Mouse (Mus musculus) bone marrow macrophage, adult 2 months (primary cell): ENCODE data around the gene Hrh2. TPM values are rescaled to one million over a fixed set of nuclear protein-coding genes. Genes with fewer than 3 reads are reported as not detected.

ENCODE experiments used
- H3K27ac ChIP-seq: 2 replicates; pipeline ENCODE4 v1.5.1; 2012; ENCODE audit warnings: low read depth, low read length; ENCODE audit not compliant: insufficient read depth
- H3K4me1 ChIP-seq: 2 replicates; pipeline ENCODE4 v1.6.1; 2012; ENCODE audit warnings: low read length; ENCODE audit not compliant: control insufficient read depth, insufficient read depth
- H3K4me3 ChIP-seq: 2 replicates; pipeline ENCODE4 v1.5.1; 2012; ENCODE audit warnings: mild to moderate bottlenecking, low read length, moderate library complexity; ENCODE audit not compliant: insufficient read depth
- CTCF ChIP-seq: IDR thresholded peaks from 2 replicates; pipeline ENCODE4 v1.5.1; 2012; ENCODE audit warnings: low read depth, mild to moderate bottlenecking, low read length, moderate library complexity
- POLR2A ChIP-seq: IDR thresholded peaks from 2 replicates; pipeline ENCODE4 v1.6.1; 2012; ENCODE audit warnings: mild to moderate bottlenecking, low read depth, low read length, borderline replicate concordance
- polyA plus RNA-seq: library from polyadenylated mRNA; stranded (reverse); fragments of >200 nt; gene quantifications from 2 replicates; pipeline ENCODE4 v1.2.4, GENCODE M21; 2012; ENCODE audit not compliant: missing spikeins, insufficient read depth, insufficient read length

The Hrh2 gene
- polyA plus RNA-seq, 1 experiment, result 0.46 TPM

DNA sequence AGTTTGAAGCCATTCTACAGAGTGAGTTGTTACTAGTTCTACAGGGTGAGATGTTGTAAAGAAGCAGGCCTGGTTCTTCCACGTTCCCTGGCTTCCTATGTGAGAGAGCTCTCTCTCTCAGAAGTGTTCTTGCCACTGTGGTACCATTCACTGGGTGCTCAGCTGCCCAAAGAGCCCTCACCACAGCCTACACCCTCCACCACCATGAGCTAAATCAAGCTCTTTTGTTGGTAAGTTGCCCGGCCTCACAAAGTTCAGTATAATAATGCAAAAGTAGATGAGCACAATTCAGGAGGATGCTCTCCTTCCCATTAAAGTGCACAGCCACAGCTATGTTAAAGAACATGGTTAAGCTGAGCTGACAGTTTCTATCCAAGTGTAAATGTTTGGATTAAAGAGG, 30.4 kb upstream of the Hrh2 start:
- H3K4me3 ChIP-seq, result no peak overlapping the region
- TF ChIP-seq CTCF, result no peak
- no peak for TF ChIP-seq POLR2A
- H3K4me1 ChIP-seq, result no peaks in the 10 kb centered on the region
- H3K27ac ChIP-seq, result no peak overlapping the region

DNA sequence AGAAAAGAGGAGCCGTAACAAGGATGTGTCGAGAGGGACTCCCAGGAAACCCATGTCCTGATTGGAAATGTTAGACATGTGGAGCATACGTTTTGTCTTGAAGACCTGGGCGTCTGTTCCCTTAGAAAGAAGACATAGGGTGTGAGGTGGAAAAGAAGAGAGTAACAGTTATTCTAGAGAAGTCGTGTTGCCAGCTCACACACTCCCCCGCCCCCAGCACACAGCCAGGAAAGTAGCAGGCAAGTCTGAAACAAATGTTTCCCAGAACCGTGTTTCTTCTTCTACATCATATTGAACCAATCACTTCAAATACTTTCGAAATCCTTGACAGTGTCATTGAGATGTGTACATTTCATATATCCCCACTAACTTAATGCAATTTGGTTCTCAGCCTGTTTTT, 28.6 kb upstream of the Hrh2 start:
- H3K27ac ChIP-seq, result no peak overlapping the region
- H3K4me1 ChIP-seq, result no peaks in the 10 kb centered on the region
- TF ChIP-seq CTCF, result no peak
- no peak for TF ChIP-seq POLR2A
- no peak overlapping the region for H3K4me3 ChIP-seq

DNA sequence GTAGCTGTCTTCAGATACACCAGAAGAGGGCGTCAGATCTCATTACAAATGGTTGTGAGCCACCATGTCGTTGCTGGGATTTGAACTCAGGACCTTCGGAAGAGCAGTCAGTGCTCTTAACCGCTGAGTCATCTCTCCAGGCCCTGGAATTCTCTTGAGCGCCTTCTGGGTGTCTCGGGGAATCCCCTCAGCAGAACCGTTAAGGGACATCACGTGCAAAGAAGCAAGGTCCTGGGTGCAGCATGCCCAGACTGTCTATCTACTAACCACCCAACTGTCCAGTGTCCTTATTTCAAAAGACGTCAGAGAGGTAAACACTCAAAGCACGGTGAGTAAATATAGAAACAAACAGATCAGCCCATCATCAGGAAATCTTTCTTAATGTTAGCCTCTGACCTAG, 27.5 kb upstream of the Hrh2 start:
- H3K27ac ChIP-seq, result no peak overlapping the region
- TF ChIP-seq POLR2A, result no peak
- TF ChIP-seq CTCF, result no peak
- no peaks in the 10 kb centered on the region for H3K4me1 ChIP-seq
- H3K4me3 ChIP-seq, result no peak overlapping the region

DNA sequence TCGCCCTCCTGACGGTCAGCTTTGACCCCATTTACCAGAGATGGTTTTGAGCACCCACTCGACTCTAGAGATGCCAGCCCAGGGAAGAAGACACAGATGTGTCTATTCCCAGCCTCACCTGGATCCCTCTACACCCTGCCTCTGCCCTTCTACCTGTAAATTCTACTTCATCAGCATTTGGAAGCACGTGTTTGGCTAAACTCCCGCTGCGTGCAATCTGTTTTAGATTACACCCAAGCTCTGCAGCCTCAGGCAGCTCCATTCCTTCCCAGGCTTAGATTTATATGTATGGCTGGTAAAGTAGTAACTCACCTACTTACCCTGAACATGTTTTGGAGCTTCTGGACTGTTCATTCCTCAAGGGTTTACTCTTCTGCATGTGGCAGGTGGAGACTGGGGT, 26.9 kb upstream of the Hrh2 start:
- TF ChIP-seq POLR2A (no peak), CTCF (no peak)
- Histone ChIP-seq H3K27ac (no peak overlapping the region), H3K4me1 (no peaks in the 10 kb centered on the region), H3K4me3 (no peak overlapping the region)

DNA sequence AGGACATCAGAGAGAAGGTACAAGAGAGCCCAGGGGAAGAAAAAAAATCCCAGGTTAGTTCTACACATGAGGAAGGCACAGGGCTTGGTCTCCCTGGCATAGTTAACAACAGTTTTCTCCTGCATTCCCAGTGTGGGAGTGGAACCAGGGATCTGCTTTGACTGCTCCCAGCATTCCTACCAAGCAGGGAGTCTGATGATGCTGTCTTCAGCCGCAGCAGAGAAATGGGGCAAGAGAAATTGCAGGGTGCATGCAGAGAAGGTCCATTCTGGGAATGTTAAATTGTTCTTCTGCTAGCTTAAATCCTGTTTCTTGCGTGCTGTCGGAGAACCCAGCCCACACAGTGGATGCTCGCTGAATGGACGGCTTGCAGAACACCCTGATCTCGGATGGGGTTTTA, 26.2 kb upstream of the Hrh2 start:
- TF ChIP-seq POLR2A (no peak), CTCF (no peak)
- H3K4me3 ChIP-seq, result no peak overlapping the region
- H3K4me1 ChIP-seq, result no peaks in the 10 kb centered on the region
- no peak overlapping the region for H3K27ac ChIP-seq

DNA sequence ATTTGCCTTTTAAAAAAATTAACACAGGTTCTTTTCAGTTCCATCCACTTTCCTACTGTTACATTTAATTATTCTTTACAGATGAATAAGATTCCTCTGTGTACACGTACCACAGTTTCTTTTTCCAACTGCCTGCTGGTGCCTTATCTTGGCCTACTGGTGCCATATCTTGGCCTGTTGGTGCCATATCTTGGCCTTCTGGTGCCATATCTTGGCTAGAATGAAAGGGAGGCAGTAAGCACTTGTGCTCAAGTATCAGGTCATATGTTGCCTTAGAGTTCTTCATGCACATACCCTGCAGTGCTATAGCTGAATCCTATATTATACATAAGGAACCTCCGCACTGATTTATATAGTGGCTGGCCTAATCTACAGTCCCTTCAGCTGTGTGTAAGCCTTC, 24.9 kb upstream of the Hrh2 start:
- no peak for TF ChIP-seq CTCF
- no peak for TF ChIP-seq POLR2A
- H3K27ac ChIP-seq, result no peak overlapping the region
- H3K4me1 ChIP-seq, result no peaks in the 10 kb centered on the region
- no peak overlapping the region for H3K4me3 ChIP-seq

DNA sequence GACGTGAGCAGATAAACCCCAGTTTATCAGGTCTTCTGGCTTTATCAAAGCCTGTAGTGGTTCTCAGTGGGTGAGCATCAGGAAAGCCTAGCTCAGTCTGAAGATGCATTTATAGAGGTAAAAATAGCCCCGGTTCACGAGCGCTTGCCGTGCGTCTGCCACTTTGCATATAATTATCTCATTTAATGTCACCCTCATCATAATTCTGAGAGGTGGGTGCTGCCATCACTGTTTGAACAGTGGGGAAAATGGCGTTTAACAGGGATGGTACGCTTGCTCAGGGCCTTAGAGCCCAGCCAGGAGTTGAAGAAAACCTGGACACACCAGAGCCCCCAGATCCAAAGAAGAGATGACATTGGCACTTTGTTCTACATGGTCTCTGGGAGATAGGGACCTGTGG, 23.3 kb upstream of the Hrh2 start:
- no peaks in the 10 kb centered on the region for H3K4me1 ChIP-seq
- no peak overlapping the region for H3K27ac ChIP-seq
- TF ChIP-seq POLR2A (no peak), CTCF (no peak)
- no peak overlapping the region for H3K4me3 ChIP-seq

DNA sequence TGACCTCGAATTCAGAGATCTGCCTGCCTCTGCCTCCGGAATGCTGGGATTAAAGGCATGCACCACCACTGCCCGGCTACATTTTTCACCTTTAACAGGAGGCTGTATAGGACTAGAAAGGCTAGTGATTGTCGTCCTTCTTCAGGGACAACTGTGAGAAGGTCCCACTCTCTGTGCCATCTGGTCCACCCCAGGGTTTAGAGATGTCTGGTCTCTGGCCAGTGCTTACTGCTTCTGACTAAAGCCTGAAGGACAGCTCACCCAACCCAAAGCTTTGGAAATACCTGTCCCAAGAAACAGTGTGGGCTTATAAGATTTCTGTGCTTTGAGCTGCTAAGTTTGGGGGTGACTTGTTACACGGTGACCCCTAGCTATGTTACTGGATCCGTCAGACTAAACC, 21.6 kb upstream of the Hrh2 start:
- TF ChIP-seq POLR2A (no peak), CTCF (no peak)
- no peaks in the 10 kb centered on the region for H3K4me1 ChIP-seq
- H3K4me3 ChIP-seq, result no peak overlapping the region

DNA sequence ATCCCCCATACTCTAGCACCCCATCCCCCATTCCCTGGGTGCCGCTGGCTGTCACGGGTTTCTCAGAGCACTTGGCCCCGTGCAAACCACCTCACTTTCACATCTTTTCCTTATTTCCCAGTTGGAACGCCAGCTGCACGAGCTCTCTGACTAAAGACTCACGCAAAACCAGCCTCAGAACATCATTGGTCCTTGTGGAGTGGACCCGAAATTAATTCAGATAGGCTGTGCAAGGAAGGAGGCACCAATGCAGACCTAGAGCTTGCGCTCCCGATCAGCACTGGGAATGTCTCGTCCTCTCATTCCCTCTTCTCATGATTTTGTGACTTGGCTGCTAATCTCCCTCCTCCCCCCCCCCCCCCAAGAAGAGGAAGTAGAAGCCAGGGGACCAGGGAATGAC, 20.6 kb upstream of the Hrh2 start:
- Histone ChIP-seq H3K27ac (no peak overlapping the region), H3K4me3 (no peak overlapping the region), H3K4me1 (no peaks in the 10 kb centered on the region)
- TF ChIP-seq CTCF (no peak), POLR2A (no peak)

More for the DNA sequence above, 21.6 kb upstream of the Hrh2 start:
- H3K27ac ChIP-seq, result no peak overlapping the region

DNA sequence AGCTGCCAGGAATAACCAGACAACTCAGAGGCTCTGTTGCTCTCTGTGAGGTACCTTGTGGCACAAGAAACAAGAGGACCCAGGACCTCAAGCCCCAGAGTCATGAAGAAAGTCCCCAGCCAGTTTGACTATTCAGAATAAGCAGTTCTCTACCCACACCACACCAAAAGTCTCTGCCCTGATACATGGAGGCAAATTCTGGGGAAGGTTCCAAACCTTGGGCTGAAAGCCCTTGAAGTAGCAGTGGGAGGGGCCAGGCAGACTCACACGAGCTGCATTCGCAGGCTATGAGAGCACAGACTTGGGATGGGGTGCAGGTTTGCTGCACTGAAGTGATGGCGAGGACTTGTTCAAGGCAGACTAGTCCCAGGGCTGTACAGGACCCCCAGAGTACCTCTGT, 20.2 kb upstream of the Hrh2 start:
- no peaks in the 10 kb centered on the region for H3K4me1 ChIP-seq
- H3K27ac ChIP-seq, result no peak overlapping the region
- no peak overlapping the region for H3K4me3 ChIP-seq
- no peak for TF ChIP-seq POLR2A
- TF ChIP-seq CTCF, result no peak

DNA sequence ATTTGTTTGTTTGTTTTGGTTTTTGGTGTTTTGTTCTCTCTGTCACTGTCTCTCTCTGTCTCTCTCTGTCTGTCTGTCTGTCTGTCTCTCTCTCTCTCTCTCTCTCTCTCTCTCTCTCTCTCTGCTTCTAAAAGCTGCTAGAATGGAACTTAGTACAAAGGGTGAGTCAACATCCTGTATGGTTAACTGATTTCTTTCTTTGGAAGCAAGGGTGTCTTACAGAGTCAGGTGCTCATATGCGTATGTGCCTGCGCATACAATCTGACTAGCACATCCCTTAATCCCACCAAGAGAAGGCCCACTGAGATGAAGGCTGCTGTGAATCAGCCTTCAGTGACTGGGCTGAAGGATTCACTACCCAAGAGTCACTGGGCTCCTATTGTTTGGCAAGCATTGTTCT, 18.0 kb upstream of the Hrh2 start:
- TF ChIP-seq POLR2A, result no peak
- no peak for TF ChIP-seq CTCF
- Histone ChIP-seq H3K4me1 (no peaks in the 10 kb centered on the region), H3K4me3 (no peak overlapping the region), H3K27ac (no peak overlapping the region)

DNA sequence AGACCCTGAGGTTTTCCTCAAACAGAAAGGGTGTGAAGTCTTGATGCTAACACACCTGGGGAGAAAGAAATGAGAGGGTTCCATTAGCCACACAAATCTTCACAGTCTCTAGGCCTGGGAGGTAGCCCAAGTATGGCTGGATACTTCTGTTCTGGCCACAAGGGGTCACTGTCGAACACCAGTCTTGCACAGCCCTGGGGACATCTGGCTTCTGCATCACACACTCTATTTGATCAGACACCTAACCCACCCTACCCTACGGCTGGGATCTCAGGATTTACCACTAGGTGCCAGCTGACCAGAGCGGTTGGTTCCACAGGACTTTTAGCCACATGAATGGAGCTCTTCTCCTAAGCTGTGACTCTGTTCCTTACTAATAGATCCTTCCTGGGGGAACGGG, 17.2 kb upstream of the Hrh2 start:
- no peak overlapping the region for H3K4me3 ChIP-seq
- no peaks in the 10 kb centered on the region for H3K4me1 ChIP-seq
- no peak overlapping the region for H3K27ac ChIP-seq
- TF ChIP-seq CTCF, result no peak
- no peak for TF ChIP-seq POLR2A
